Mouse (Mus musculus) midbrain, embryonic 10.5 days (tissue): ENCODE data around the gene Prr23a2. TPM values are rescaled to one million over a fixed set of nuclear protein-coding genes. Genes with fewer than 3 reads are reported as not detected.
"Not testable (repeated sequence)": the region's sequence is repeated elsewhere in the genome, so short reads cannot be mapped to it uniquely, and the experiment has no call there.

Experiments
- DNase-seq: peaks from one replicate; pipeline ENCODE4 v3.0.0-alpha.2; 2017; ENCODE audit warnings: low spot score
- H3K27ac ChIP-seq: fragments of 300-500 bp; sonication (generic); replicated peaks from 2 replicates; pipeline ENCODE4 v1.5.1; 2016; ENCODE audit warnings: mild to moderate bottlenecking
- H3K27me3 ChIP-seq: fragments of 300-500 bp; sonication (generic); 2 replicates; pipeline ENCODE4 v1.6.1; 2016; ENCODE audit warnings: low read depth, mild to moderate bottlenecking; ENCODE audit not compliant: poor library complexity, severe bottlenecking
- H3K36me3 ChIP-seq: fragments of 300-500 bp; sonication (generic); 2 replicates; pipeline ENCODE4 v1.6.1; 2016; ENCODE audit warnings: mild to moderate bottlenecking, moderate library complexity
- H3K4me1 ChIP-seq: fragments of 300-500 bp; sonication (generic); 2 replicates; pipeline ENCODE4 v1.6.1; 2016
- H3K4me3 ChIP-seq: fragments of 300-500 bp; sonication (generic); 2 replicates; pipeline ENCODE4 v1.5.1; 2016; ENCODE audit warnings: mild to moderate bottlenecking, moderate library complexity
- H3K9me3 ChIP-seq: fragments of 300-500 bp; sonication (generic); replicated peaks from 2 replicates; pipeline ENCODE4 v1.6.1; 2016; ENCODE audit warnings: mild to moderate bottlenecking
- WGBS: fragments of 180-500 bp; shearing (Covaris S2); methylation state at CpG from one replicate; pipeline ENCODE4 v1.1.7; 2016; 5-methylcytosine and 5-hydroxymethylcytosine counted together
- polyA plus RNA-seq: library from polyadenylated mRNA; unstranded; fragments of >200 nt; fragmentation: Nextera tagmentation; extraction: Ambion mirVana; gene quantifications from 2 replicates; pipeline ENCODE4 v1.2.1, GENCODE M21; 2016

The Prr23a2 gene
- polyA plus RNA-seq: not detected in 2 replicates

GRCm38 (mm10) chr9:98856210-98856609 is at the start of gene Prr23a2:
Gene Prr23a2 (plus strand): TSS chr9:98856494.
- WGBS: 78% methylated on average over 18 of the region's 18 CpGs

GRCm38 (mm10) chr9:98807631-98808030 is 48.7 kb upstream of the Prr23a2 start:
- no peaks in the 10 kb centered on the region for H3K36me3 ChIP-seq
- H3K4me3 ChIP-seq: no peak overlapping the region
- H3K27ac ChIP-seq: no peak overlapping the region
- DNase-seq: no peak
- no peaks in the 10 kb centered on the region for H3K9me3 ChIP-seq
- peaks cover 11% of the 10 kb centered on the region for H3K4me1 ChIP-seq
- H3K27me3 ChIP-seq: no peaks in the 10 kb centered on the region
- 85% methylated on average over 8 of the region's 8 CpGs for WGBS

More at GRCm38 (mm10) chr9:98856210-98856609, at the start of gene Prr23a2:
- Histone ChIP-seq H3K27me3 (no peaks in the 10 kb centered on the region), H3K4me1 (no peaks in the 10 kb centered on the region), H3K4me3 (no peak within 1 kb of the TSS), H3K9me3 (no peaks in the 10 kb centered on the region), H3K36me3 (no peaks in the 10 kb centered on the region), H3K27ac (no peak within 1 kb of the TSS)
- no peak for DNase-seq

DNA sequence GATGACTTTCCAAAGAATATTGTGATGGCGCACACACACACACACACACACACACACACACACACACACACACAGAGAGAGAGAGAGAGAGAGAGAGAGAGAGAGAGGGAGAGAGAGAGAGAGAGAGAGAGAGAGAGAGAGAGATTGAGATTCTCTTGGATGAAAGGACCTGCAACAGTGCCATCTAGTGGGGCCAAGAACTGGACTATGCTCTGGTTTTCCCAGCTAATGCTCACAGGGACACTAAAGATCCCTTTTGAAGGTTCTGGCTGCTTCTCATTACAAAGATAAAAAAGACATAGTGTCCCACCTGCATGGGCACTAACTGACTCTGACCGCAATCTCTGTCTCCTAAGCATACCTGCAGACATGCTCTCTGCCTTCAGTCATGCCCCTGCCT is 46.8 kb upstream of the Prr23a2 start:
- H3K9me3 ChIP-seq, H3K27ac ChIP-seq, H3K36me3 ChIP-seq, H3K4me1 ChIP-seq, H3K4me3 ChIP-seq, H3K27me3 ChIP-seq: not testable (repeated sequence)
- peak; percentile 48 for DNase-seq
- 73% methylated on average over 2 of the region's 2 CpGs for whole genome bisulfite sequencing

DNA sequence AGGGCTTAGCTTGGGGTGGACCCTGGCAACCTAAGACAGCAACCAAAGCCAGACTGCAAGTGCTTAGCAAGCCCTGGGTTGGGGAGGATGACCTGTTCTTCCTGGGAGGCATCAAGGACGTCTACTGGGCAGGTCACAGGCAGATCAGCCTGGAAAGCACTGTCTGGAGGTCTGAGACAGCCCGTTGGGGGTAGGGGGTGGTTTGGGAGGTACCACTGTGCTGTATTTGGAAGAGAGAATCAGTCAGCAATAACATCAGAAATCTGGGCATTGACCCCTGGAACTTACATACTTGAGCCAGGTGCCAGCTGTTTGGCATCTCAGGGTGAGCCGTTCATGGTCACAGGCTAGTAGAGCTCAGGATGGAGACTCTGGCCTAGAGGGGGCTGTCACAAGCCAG is 40.2 kb upstream of the Prr23a2 start:
- H3K4me3 ChIP-seq: no peak overlapping the region
- 75% methylated on average over 3 of the region's 3 CpGs for WGBS
- no peaks in the 10 kb centered on the region for H3K36me3 ChIP-seq
- no peaks in the 10 kb centered on the region for H3K4me1 ChIP-seq
- H3K9me3 ChIP-seq: no peaks in the 10 kb centered on the region
- H3K27ac ChIP-seq: no peak overlapping the region
- H3K27me3 ChIP-seq: no peaks in the 10 kb centered on the region
- DNase-seq: no peak

DNA sequence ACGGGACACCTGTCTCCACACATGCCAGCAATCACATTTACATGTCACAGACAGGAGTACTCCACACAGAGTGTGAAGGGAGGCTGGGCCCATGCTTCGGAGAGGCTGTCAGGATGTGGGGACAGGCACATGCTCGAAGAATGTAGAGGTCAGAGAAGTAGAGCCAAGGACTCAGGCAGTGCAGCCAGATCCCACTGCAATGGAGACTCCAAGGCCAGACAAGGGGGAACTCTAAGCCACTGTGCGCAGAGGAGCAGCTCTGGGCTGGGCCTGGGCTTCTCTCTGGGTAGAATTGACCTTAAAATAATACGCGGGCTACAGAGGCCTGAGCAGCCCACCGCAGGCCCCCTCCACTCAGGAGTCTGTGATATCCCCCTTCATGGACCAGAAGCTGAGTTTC is 38.7 kb upstream of the Prr23a2 start:
- H3K4me3 ChIP-seq: no peak overlapping the region
- H3K27me3 ChIP-seq: no peaks in the 10 kb centered on the region
- no peak overlapping the region for H3K27ac ChIP-seq
- no peak for DNase-seq
- H3K36me3 ChIP-seq: no peaks in the 10 kb centered on the region
- H3K9me3 ChIP-seq: no peaks in the 10 kb centered on the region
- no peaks in the 10 kb centered on the region for H3K4me1 ChIP-seq
- 94% methylated on average over 7 of the region's 7 CpGs for WGBS

GRCm38 (mm10) chr9:98818971-98819370 is 37.3 kb upstream of the Prr23a2 start:
- H3K27me3 ChIP-seq: no peaks in the 10 kb centered on the region
- peaks cover 3% of the 10 kb centered on the region; the same call in 1 of the 2 replicates for H3K9me3 ChIP-seq
- H3K36me3 ChIP-seq: no peaks in the 10 kb centered on the region
- H3K4me1 ChIP-seq: no peaks in the 10 kb centered on the region
- H3K27ac ChIP-seq: no peak overlapping the region
- no peak overlapping the region for H3K4me3 ChIP-seq
- WGBS: 76% methylated on average over 5 of the region's 5 CpGs
- DNase-seq: no peak

GRCm38 (mm10) chr9:98819481-98819880 is 36.8 kb upstream of the Prr23a2 start:
- Histone ChIP-seq H3K27me3 (no peaks in the 10 kb centered on the region), H3K4me1 (no peaks in the 10 kb centered on the region), H3K9me3 (peaks cover 3% of the 10 kb centered on the region; the same call in 1 of the 2 replicates), H3K4me3 (no peak overlapping the region), H3K36me3 (no peaks in the 10 kb centered on the region), H3K27ac (no peak overlapping the region)
- DNase-seq: no peak
- WGBS: 89% methylated on average over 2 of the region's 2 CpGs

DNA sequence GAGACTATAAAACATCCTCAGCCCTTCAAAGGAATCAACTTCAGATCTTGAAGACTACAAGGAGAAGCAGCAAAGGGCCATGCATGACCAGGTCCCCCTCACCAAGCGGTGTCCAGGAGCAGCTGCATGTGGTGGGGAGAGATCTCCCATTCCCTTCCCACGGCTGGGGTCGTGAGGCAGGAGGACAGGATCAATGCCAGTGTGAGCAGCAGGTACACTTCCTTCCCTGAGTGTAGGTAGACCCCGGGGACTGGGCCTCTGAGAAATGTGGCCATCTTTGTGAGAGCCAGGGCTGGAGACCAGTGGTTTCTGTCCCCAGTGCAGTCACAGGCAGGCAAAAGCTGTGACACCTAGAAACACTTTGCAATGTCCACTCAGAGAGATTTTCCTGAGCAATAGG is 35.8 kb upstream of the Prr23a2 start:
- WGBS: 94% methylated on average over 4 of the region's 4 CpGs
- Histone ChIP-seq H3K27ac (no peak overlapping the region), H3K36me3 (no peaks in the 10 kb centered on the region), H3K4me3 (no peak overlapping the region), H3K4me1 (no peaks in the 10 kb centered on the region), H3K9me3 (peaks cover 3% of the 10 kb centered on the region; the same call in 1 of the 2 replicates), H3K27me3 (no peaks in the 10 kb centered on the region)
- DNase-seq: no peak

DNA sequence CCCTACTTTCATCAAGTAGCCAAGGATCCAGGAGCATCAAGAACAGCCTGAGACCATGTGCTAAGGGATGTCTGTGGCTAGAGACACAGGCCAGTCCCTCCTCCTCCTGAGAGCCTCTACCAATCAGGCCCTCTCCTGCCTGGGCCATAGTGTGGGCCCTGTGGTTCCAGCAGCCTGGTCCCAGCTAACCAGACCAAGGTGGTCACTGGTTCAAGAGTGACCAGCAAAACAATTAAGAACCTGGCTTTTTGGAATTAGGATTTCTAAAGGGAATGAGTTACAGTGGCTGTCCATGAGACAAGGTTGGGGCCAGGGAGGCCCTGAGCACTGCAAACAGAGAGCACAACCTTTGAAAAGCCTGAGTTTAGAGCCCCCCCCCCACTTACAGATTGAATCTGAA is 35.2 kb upstream of the Prr23a2 start:
- Histone ChIP-seq H3K36me3 (no peaks in the 10 kb centered on the region), H3K4me1 (no peaks in the 10 kb centered on the region), H3K4me3 (no peak overlapping the region), H3K9me3 (peaks cover 3% of the 10 kb centered on the region; the same call in 1 of the 2 replicates), H3K27ac (no peak overlapping the region), H3K27me3 (no peaks in the 10 kb centered on the region)
- no peak for DNase-seq

DNA sequence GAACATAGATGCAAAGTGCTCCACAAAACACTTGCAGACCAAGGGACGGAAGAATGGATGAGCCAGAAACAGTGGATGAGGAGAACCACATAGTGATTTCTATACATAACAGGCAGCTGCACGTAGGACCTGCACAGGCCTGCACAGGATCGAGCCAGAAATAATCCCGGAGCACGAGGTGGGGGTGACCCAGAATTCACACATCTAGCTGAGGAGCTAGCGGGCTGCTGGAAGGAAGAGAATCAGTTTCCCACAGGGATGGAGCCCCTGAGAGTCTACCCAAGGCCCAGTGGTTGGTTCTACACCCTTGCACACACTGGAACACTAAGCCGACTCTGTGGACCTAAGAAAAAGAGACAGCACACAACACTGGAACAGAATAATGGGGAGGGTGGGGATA is 32.5 kb upstream of the Prr23a2 start:
- H3K4me3 ChIP-seq: no peak overlapping the region
- no peaks in the 10 kb centered on the region for H3K4me1 ChIP-seq
- 86% methylated on average over 7 of the region's 7 CpGs for WGBS
- peaks cover 3% of the 10 kb centered on the region; the same call in 1 of the 2 replicates for H3K9me3 ChIP-seq
- H3K27me3 ChIP-seq: no peaks in the 10 kb centered on the region
- no peaks in the 10 kb centered on the region for H3K36me3 ChIP-seq
- DNase-seq: no peak
- H3K27ac ChIP-seq: no peak overlapping the region

DNA sequence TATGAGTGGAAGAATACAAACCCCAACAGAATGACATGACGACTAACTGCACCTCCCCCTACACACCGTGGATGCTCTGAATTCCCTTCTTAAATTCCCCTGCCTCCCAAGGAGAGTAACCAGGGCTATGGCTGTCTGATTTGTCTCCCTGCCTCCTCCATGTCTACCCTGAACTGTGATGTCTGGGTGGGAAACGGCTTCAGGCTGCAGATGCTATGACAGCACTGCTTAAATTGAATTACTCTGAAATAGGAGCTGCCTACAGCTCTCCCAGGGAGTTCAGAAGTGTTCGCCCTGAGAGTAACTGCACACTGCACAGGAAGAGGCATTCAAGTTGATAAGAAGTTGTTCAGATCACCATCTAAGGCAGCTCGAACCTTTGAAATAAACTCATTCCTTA is 26.8 kb upstream of the Prr23a2 start:
- Histone ChIP-seq H3K27me3 (no peaks in the 10 kb centered on the region), H3K27ac (no peak overlapping the region), H3K9me3 (no peaks in the 10 kb centered on the region), H3K36me3 (no peaks in the 10 kb centered on the region), H3K4me1 (no peaks in the 10 kb centered on the region), H3K4me3 (no peak overlapping the region)
- DNase-seq: peak; percentile 25
- WGBS: 68% methylated on average over 5 of the region's 5 CpGs

DNA sequence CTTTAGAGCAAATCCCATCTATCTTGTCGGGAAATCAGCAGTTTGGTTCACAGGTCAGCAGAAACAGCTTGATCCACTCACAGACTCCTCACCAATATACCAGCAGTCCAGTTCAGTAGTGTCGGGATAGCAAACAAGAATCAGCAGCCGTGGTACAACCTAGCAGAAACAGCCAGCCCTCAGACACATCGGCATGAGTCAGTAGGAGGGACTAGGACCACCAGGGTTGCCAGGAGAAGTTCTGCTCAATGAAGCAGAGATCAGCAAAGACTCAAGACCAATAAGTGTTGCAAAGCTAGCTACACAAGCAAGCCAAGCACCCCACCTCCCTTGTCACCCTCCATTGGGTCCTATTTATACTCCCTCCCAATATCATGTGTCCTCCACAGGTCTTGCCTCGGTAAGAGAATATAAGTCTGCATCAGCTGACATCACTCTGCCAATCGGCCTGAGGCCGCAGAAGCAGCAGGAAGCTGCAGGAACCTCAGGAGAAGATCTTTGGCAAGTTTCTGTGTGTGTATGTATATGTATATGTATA is 18.7 kb upstream of the Prr23a2 start:
- Histone ChIP-seq H3K36me3 (no peaks in the 10 kb centered on the region), H3K4me3 (no peak overlapping the region), H3K27me3 (peaks cover 6% of the 10 kb centered on the region), H3K27ac (no peak overlapping the region), H3K4me1 (peaks cover 13% of the 10 kb centered on the region; the same call in 1 of the 2 replicates), H3K9me3 (0 out of 2 replicates have a peak, but pooled peaks cover 6% of the 10 kb centered on the region)
- no peak for DNase-seq
- WGBS: 85% methylated on average over 7 of the region's 7 CpGs

GRCm38 (mm10) chr9:98842117-98842516 is 14.2 kb upstream of the Prr23a2 start, which contains the start of gene Prr23a1:
Gene Prr23a1 (plus strand): TSS chr9:98842503.
- WGBS: 60% methylated on average over 22 of the region's 22 CpGs

More at GRCm38 (mm10) chr9:98842117-98842516, 14.2 kb upstream of the Prr23a2 start, which contains the start of gene Prr23a1:
- H3K27ac ChIP-seq: no peak within 1 kb of the TSS
- peaks cover 3% of the 10 kb centered on the region; the same call in 1 of the 2 replicates for H3K4me1 ChIP-seq
- 0 out of 2 replicates have a peak, but pooled peaks cover 6% of the 10 kb centered on the region for H3K9me3 ChIP-seq
- no peak for DNase-seq
- H3K27me3 ChIP-seq: peaks cover 7% of the 10 kb centered on the region
- no peaks in the 10 kb centered on the region for H3K36me3 ChIP-seq
- H3K4me3 ChIP-seq: peak within 1 kb of the TSS; percentile 32
